In the genomic region with DNA sequence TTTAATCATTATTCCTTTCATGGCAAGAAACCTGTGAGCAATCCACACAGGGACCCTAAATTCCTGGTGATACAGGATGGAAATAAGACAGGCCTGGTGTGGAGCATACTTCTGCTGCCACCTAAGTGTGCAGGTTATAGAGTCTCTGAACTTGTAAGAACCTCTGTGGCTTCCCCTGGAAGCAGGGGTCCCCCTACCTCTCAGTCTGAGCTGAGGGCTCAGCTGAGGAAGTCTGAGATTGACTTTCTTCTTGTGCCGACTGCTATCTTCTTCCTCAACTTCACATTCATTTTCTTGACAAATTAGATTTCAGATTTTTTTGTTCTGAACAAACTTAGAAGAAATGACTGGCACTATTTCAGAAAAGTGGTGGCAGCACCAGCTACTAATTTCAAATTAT, we compare ENCODE assay signal across 30 mouse cellular contexts.
"Had no signal": no experiment of that assay in that cellular context is flagged by ENCODE, and none has a peak within 500 bp of the region (broad histone marks: within the 10 kb centered on the region; RNA-seq: fewer than 3 reads in every experiment).

No protein-coding gene starts in this region.

- H3K9ac ChIP-seq: limb, embryonic 12.5 days; limb, embryonic 13.5 days; limb, embryonic 15.5 days; liver, embryonic 12.5 days; liver, embryonic 13.5 days; liver, embryonic 14.5 days; liver, embryonic 15.5 days; liver, postnatal 0 days; lung, embryonic 14.5 days; lung, embryonic 15.5 days; midbrain, embryonic 12.5 days; midbrain, embryonic 13.5 days; midbrain, embryonic 15.5 days had no signal

- H3K4me2 ChIP-seq: limb, embryonic 12.5 days; limb, embryonic 13.5 days; limb, embryonic 15.5 days; liver, embryonic 11.5 days; liver, embryonic 12.5 days; liver, embryonic 13.5 days; liver, embryonic 15.5 days; lung, embryonic 14.5 days; lung, embryonic 15.5 days; midbrain, embryonic 11.5 days; midbrain, embryonic 12.5 days; midbrain, embryonic 13.5 days; midbrain, embryonic 15.5 days had no signal

- H3K27ac ChIP-seq: limb, embryonic 10.5 days; limb, embryonic 12.5 days; limb, embryonic 13.5 days; limb, embryonic 15.5 days; liver, embryonic 12.5 days; liver, embryonic 13.5 days; liver, embryonic 14.5 days; liver, embryonic 15.5 days; lung, embryonic 15.5 days; macrophage; midbrain, embryonic 10.5 days; midbrain, embryonic 12.5 days; midbrain, embryonic 13.5 days; midbrain, embryonic 15.5 days had no signal

- DNase-seq: left cerebral cortex, postnatal 4 days; liver; liver, embryonic 13.5 days; liver, postnatal 0 days; lung, adult 18-20 months; lung, adult 2 months; lung, embryonic 14.5 days; lung, postnatal 10 days; lung, postnatal 14 days; lung, postnatal 36 days; lung, postnatal 4 days had no signal

- ATAC-seq: liver, embryonic 12.5 days; liver, postnatal 0 days; lung, postnatal 0 days; midbrain, embryonic 13.5 days; midbrain, embryonic 15.5 days; midbrain, embryonic 16.5 days had no signal

- H3K4me1 ChIP-seq: limb, embryonic 10.5 days; limb, embryonic 12.5 days; limb, embryonic 13.5 days; limb, embryonic 15.5 days; liver, embryonic 12.5 days; liver, embryonic 13.5 days; liver, embryonic 15.5 days; lung, embryonic 15.5 days; megakaryocyte, embryonic 14.5 days; midbrain, embryonic 15.5 days had no signal

- H3K9me3 ChIP-seq: limb, embryonic 10.5 days; limb, embryonic 12.5 days; limb, embryonic 13.5 days; limb, embryonic 15.5 days; liver, embryonic 12.5 days; liver, embryonic 13.5 days; liver, embryonic 15.5 days; lung, embryonic 15.5 days; megakaryocyte, embryonic 14.5 days; midbrain, embryonic 10.5 days; midbrain, embryonic 12.5 days; midbrain, embryonic 13.5 days; midbrain, embryonic 15.5 days had no signal

- H3K27me3 ChIP-seq: limb, embryonic 12.5 days; limb, embryonic 13.5 days; limb, embryonic 15.5 days; liver, embryonic 12.5 days; liver, embryonic 13.5 days; liver, embryonic 15.5 days; lung, embryonic 15.5 days; megakaryocyte, embryonic 14.5 days; midbrain, embryonic 12.5 days; midbrain, embryonic 15.5 days had no signal

- H3K36me3 ChIP-seq: limb, embryonic 10.5 days; limb, embryonic 12.5 days; limb, embryonic 13.5 days; limb, embryonic 15.5 days; liver, embryonic 12.5 days; liver, embryonic 13.5 days; liver, embryonic 15.5 days; lung, embryonic 15.5 days; midbrain, embryonic 10.5 days; midbrain, embryonic 12.5 days; midbrain, embryonic 13.5 days; midbrain, embryonic 15.5 days had no signal

- H3K4me3 ChIP-seq: limb, embryonic 10.5 days; limb, embryonic 12.5 days; limb, embryonic 13.5 days; limb, embryonic 15.5 days; liver, embryonic 12.5 days; liver, embryonic 13.5 days; liver, embryonic 15.5 days; lung, embryonic 15.5 days; megakaryocyte, embryonic 14.5 days; midbrain, embryonic 10.5 days; midbrain, embryonic 12.5 days; midbrain, embryonic 13.5 days; midbrain, embryonic 15.5 days; myocyte had no signal
